9 mouse cellular contexts compared by ENCODE assay signal in the genomic region with DNA sequence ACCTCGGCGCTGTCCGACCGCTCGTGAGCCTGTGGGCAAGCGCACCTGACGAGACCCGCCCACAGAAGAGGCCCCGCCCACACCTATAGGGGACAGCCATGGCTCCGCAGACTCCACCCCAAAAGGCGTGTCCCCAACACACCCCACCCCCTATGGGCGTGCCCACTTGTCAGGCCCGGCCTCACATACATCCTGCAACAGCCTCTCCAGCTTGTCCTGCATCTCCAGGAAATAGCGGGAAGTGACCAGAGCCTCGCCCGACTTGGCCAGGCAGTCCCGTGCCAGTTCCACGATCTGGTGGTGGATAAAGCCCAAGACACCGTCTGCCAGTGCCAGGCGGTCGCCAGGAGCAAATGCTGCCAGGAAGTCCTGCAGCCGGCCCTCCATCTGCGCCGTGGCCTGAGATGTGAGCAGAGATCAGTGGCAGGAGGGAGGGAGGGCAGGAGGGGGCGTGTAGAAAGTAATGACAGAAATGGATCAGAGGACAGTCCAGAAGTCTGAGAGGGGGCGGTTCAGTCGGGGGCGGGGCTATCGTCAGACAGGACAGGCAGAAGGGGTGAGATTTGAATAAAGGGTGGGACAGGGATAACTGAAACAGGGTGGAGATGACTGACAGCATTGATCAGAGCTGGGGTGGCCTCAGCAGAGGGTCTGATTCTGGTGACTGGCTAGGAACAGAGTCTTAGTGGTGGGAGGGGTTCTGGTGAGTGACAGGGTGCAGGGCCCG. TPM values are rescaled to one million over a fixed set of nuclear protein-coding genes. Genes with fewer than 3 reads are reported as not detected.
DNase-seq lines count a peak whose midpoint lies in the region; TF ChIP-seq lines count a peak whose summit lies in the region.
"Had no signal": no experiment of that assay in that cellular context is flagged by ENCODE, and none has a peak within 500 bp of the region (broad histone marks: within the 10 kb centered on the region; RNA-seq: fewer than 3 reads in every experiment).

No protein-coding gene starts in this region.

- H3K4me1 ChIP-seq in heart, embryonic 10.5 days = peaks cover 59% of the 10 kb centered on the region
- peaks cover 10% of the 10 kb centered on the region; the same call in 1 of the 2 replicates for H3K4me1 ChIP-seq in kidney, adult 2 months (ENCODE audit: control insufficient read depth, insufficient read depth, low read length)
- H3K4me1 ChIP-seq in thymus, adult 2 months (replicated peaks; ENCODE audit: control insufficient read depth, insufficient read depth, low read length) = peaks cover 16% of the 10 kb centered on the region

- H3K4me3 ChIP-seq in heart, embryonic 10.5 days = peak overlapping the region; percentile 48
- no peak overlapping the region for H3K4me3 ChIP-seq in kidney, adult 2 months (ENCODE audit: insufficient read depth, low read depth, low read length)
- no peak overlapping the region for H3K4me3 ChIP-seq in thymus, adult 2 months (ENCODE audit: control insufficient read depth, insufficient read depth, low read length)

- peaks cover 38% of the 10 kb centered on the region for H3K36me3 ChIP-seq in heart, embryonic 10.5 days
- no peaks in the 10 kb centered on the region; the same call in 1 of the 2 replicates for H3K36me3 ChIP-seq in kidney, adult 2 months (ENCODE audit: control insufficient read depth, insufficient read depth, low read length)
- peaks cover 60% of the 10 kb centered on the region for H3K36me3 ChIP-seq in thymus, adult 2 months (ENCODE audit: control insufficient read depth, insufficient read depth, low read length)

- 8% methylated on average over 30 of the region's 30 CpGs for WGBS in heart, embryonic 10.5 days
- WGBS in kidney, adult 2 months = 50% methylated on average over 30 of the region's 30 CpGs
- WGBS in thymus, adult 2 months = 96% methylated on average over 30 of the region's 30 CpGs

- H3K9me3 ChIP-seq in heart, embryonic 10.5 days = no peaks in the 10 kb centered on the region

- DNase-seq in heart, embryonic 10.5 days (ENCODE audit: low spot score) = peak; percentile 97
- DNase-seq in heart, postnatal 25 days (ENCODE audit: low spot score) = no peak
- peak; percentile 92 to 93 for DNase-seq in cerebellum, postnatal 10 days
- DNase-seq in kidney, adult 2 months = peak; percentile 37
- DNase-seq in lung, postnatal 14 days = peak; percentile 52
- DNase-seq in spleen, postnatal 10 days (ENCODE audit: low spot score in 2 of 2) = no peak
- DNase-seq in thymus, adult 2 months = no peak
- no peak for DNase-seq in gastrocnemius, postnatal 25 days

- no peak for TF ChIP-seq POLR2A in kidney, adult 2 months (IDR thresholded peaks at IDR 0.05; ENCODE audit: low read depth, low read length)
- no peak for TF ChIP-seq POLR2A in thymus, adult 2 months (IDR thresholded peaks at IDR 0.05; ENCODE audit: control insufficient read depth, extremely low read depth, insufficient read depth, low read length, poor library complexity)

- no peak for TF ChIP-seq CTCF in kidney, adult 2 months (conservative IDR thresholded peaks at IDR 0.05; ENCODE audit: insufficient read depth, insufficient read length, low read depth, low read length)
- no peak for TF ChIP-seq CTCF in thymus, adult 2 months (IDR thresholded peaks at IDR 0.05; ENCODE audit: borderline replicate concordance, control insufficient read depth, extremely low read depth, insufficient read depth, low read length, poor library complexity)

- intact Hi-C loops in heart, postnatal 25 days (cut with DNase I) = no loop called here

- peak overlapping the region; percentile 13 for H3K27ac ChIP-seq in heart, embryonic 10.5 days
- H3K27ac ChIP-seq in kidney, adult 2 months (ENCODE audit: insufficient read depth, low read depth, low read length) = no peak overlapping the region
- no peak overlapping the region for H3K27ac ChIP-seq in thymus, adult 2 months (ENCODE audit: control insufficient read depth, insufficient read depth, low read length)

- H3K27me3 ChIP-seq in heart, embryonic 10.5 days (ENCODE audit: insufficient read depth, poor library complexity, severe bottlenecking) = peaks cover 25% of the 10 kb centered on the region; the same call in 1 of the 2 replicates
- no peaks in the 10 kb centered on the region for H3K27me3 ChIP-seq in kidney, adult 2 months (replicated peaks; ENCODE audit: control insufficient read depth, insufficient read depth, low read length)
- no peaks in the 10 kb centered on the region for H3K27me3 ChIP-seq in thymus, adult 2 months (ENCODE audit: control insufficient read depth, insufficient read depth, low read length)

RNA-seq across cellular contexts. Expression of a gene that starts 11.6 kb away (rescaled TPM):
- polyA plus RNA-seq in heart, embryonic 10.5 days (2016; fragmentation: Nextera tagmentation; extraction: Ambion mirVana) = 40.6 and 43.5 TPM in 2 replicates
- total RNA-seq in heart, postnatal 25 days (2021) = 10 to 100 TPM; 21.8 to 25.5 TPM
- 60.5 and 94.7 TPM in 2 replicates for polyA plus RNA-seq in kidney, adult 2 months (2012; rRNA removed)
- polyA plus RNA-seq in thymus, adult 2 months (2012; rRNA removed) = 124 and 136 TPM in 2 replicates
- total RNA-seq in gastrocnemius, postnatal 25 days (2021) = 10 to 100 TPM; 13.1 to 18.7 TPM

RNA-seq across cellular contexts. Expression of a gene that starts 16.8 kb away (rescaled TPM):
- 7.9 and 9.3 TPM in 2 replicates for polyA plus RNA-seq in heart, embryonic 10.5 days (2016; fragmentation: Nextera tagmentation; extraction: Ambion mirVana)
- total RNA-seq in heart, postnatal 25 days (2021) = 1 to 10 TPM; 5.2 to 6.3 TPM
- 25.3 and 27.4 TPM in 2 replicates for polyA plus RNA-seq in kidney, adult 2 months (2012; rRNA removed)
- 615 and 696 TPM in 2 replicates for polyA plus RNA-seq in thymus, adult 2 months (2012; rRNA removed)
- 1 to 10 TPM; 2.4 to 3.4 TPM for total RNA-seq in gastrocnemius, postnatal 25 days (2021)

RNA-seq across cellular contexts. Expression of a gene that starts 20.1 kb away (rescaled TPM):
- 0.12 TPM in 1 of 2 replicates, not detected in the other for polyA plus RNA-seq in heart, embryonic 10.5 days (2016; fragmentation: Nextera tagmentation; extraction: Ambion mirVana)
- not detected for total RNA-seq in heart, postnatal 25 days (2021)
- polyA plus RNA-seq in kidney, adult 2 months (2012; rRNA removed) = 0.42 and 0.48 TPM in 2 replicates
- 48.6 and 53.4 TPM in 2 replicates for polyA plus RNA-seq in thymus, adult 2 months (2012; rRNA removed)
- total RNA-seq in gastrocnemius, postnatal 25 days (2021) = not detected
- polyA plus RNA-seq: neural tube, embryonic 14.5 days had no signal

RNA-seq across cellular contexts. Expression of a gene that starts 27.4 kb away (rescaled TPM):
- polyA plus RNA-seq in heart, embryonic 10.5 days (2016; fragmentation: Nextera tagmentation; extraction: Ambion mirVana) = 39.0 and 44.6 TPM in 2 replicates
- 10 to 100 TPM; 26.7 to 28.0 TPM for total RNA-seq in heart, postnatal 25 days (2021)
- polyA plus RNA-seq in kidney, adult 2 months (2012; rRNA removed) = 73.4 and 96.3 TPM in 2 replicates
- 72.9 and 103 TPM in 2 replicates for polyA plus RNA-seq in thymus, adult 2 months (2012; rRNA removed)
- total RNA-seq in gastrocnemius, postnatal 25 days (2021) = 10 to 100 TPM; 19.6 to 25.6 TPM

RNA-seq across cellular contexts. Expression of a gene that starts 33.6 kb away (rescaled TPM):
- 11.2 and 14.2 TPM in 2 replicates for polyA plus RNA-seq in heart, embryonic 10.5 days (2016; fragmentation: Nextera tagmentation; extraction: Ambion mirVana)
- 10 to 100 TPM; 49.7 to 57.6 TPM for total RNA-seq in heart, postnatal 25 days (2021)
- polyA plus RNA-seq in kidney, adult 2 months (2012; rRNA removed) = 29.7 and 31.1 TPM in 2 replicates
- polyA plus RNA-seq in thymus, adult 2 months (2012; rRNA removed) = 17.8 and 20.8 TPM in 2 replicates
- total RNA-seq in gastrocnemius, postnatal 25 days (2021) = 10 to 100 TPM; 40.0 to 40.4 TPM

Comparison
In these comparisons a context has a peak if more than half of its experiments do, and no peak if none do; other contexts are left out.
1. DNase-seq: peak in heart, embryonic 10.5 days (single experiment), cerebellum, postnatal 10 days (2 of 2), kidney, adult 2 months (single experiment) and lung, postnatal 14 days (single experiment); none in heart, postnatal 25 days (single experiment), spleen, postnatal 10 days (0 of 2), thymus, adult 2 months (single experiment) and gastrocnemius, postnatal 25 days (single experiment).
2. RNA of a gene that starts 16.8 kb away (polyA plus RNA-seq): 615 to 696 TPM in thymus, adult 2 months; 25.3 to 27.4 TPM in kidney, adult 2 months and 7.9 to 9.3 TPM in heart, embryonic 10.5 days; every median in the first group is over 10 times any median in the second.
3. RNA of a gene that starts 20.1 kb away (polyA plus RNA-seq): 48.6 to 53.4 TPM in thymus, adult 2 months; 0.42 to 0.48 TPM in kidney, adult 2 months and 0.12 TPM in heart, embryonic 10.5 days; every median in the first group is over 10 times any median in the second.